Mouse (Mus musculus) inflammation-experienced regulatory T-cells, adult 6 months (primary cell): ENCODE results near the gene Top2a. TPM values are rescaled to one million over a fixed set of nuclear protein-coding genes. Genes with fewer than 3 reads are reported as not detected.

Experiments
- ATAC-seq: one replicate; pipeline ENCODE4 v1.8.0; 2017
- polyA plus RNA-seq, 3 experiments: library from polyadenylated mRNA; unstranded; fragments of 100-300 nt; shearing (Covaris generic); gene quantifications; one replicate each; pipeline ENCODE4 v1.2.1; 2017

Gene Top2a
- polyA plus RNA-seq, 3 experiments from 2014 or later = 34.9 to 332 (median 36.3) TPM

GRCm38 (mm10) chr11:98981997-98982772 lies 41.8 kb downstream of the Top2a start:
- ATAC-seq = peak; percentile 69

DNA sequence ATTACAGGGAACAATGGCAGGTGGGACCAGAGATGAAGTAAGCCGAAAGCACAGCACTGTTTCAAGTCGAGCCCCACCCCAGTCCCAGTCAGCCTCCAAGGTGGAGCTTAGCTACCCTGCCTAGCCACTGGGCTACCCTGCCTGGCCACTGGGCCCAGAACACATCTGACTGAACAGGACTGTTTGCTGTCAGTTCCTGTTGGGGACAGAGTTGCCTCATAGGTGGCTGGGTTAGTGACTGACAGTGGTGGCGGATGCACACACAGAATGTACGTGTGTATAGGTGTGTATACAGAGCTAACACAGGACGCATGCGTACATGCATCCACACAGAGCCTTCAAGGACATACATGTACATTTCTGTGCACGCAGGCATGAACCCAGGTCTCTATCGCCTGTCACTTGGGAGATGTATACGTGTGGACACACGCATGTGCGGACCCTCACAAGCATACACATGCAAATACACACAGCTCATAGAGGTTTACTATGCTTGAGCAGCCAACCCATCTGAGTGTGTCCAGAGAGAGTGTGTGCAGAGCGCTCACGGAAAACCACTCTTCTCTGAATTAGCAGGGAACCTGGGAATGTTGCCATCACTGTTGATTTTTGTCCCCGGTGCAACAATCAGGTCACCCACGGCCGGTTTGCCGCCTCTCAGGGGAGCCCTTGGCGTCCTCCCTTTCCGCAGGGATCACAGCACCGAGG lies 42.5 kb downstream of the Top2a start:
- no peak for ATAC-seq

DNA sequence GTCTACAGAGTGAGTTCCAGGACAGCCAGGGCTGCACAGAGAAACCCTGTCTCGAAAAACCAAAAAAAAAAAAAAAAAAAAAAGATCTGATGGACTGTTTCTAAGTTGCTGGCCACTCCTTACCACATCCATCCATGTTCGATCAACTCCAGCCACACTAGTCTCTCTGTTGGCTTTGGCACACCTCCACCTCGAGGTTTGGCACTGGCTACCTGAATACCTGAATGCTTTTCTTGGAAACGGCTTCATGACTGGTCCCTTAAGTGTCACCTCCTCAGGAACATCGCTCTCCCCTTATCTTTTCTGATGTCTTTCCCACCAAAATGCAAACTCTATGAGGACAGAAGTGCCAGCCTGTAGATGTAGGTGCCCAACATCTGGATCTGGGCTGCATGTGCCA lies 44.6 kb downstream of the Top2a start:
- no peak for ATAC-seq

- no peak for ATAC-seq
Measured at GRCm38 (mm10) chr11:98978526-98979148, 45.4 kb downstream of the Top2a start.

DNA sequence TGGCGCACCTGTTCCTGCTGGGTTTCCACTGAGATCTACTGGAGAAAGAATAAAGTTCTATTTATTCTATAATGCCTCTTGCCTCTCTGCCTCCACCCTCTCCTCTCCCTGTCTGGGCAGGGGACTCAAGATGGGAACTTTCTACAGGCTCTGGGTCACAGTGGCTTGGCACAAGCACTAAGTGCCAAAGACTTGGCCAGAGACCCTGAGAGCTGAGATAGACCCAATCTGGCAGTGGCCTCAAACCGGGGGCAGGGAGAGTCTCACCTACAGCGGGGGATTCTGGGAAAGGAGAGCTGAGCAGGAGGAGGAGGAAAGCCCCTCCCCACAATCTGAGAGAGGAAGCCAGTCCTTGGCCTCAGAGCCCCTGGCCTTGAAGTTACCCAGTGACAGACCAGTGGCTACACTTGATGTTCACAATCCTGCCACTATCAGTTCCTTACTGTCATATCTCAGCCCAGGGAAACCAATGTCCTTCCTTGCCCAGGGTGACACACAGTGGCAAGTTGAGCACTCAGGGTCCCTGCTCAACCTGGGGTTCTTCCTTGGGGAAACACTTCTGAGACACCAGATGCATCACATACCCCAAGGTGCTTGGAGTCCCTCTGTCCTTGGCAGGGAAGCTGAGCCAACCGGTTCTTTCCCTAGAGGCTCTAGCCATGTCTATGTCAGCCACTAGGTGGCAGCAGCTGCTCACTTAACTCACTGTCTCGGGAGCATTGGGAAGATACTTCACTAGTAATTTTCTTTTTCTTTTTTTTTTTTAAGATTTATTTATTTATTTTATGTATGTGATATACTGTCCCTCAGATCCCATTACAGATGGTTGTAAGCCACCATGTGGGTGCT lies 48.9 kb downstream of the Top2a start:
- no peak for ATAC-seq

GRCm38 (mm10) chr11:98974213-98974612 lies 49.8 kb downstream of the Top2a start:
- ATAC-seq = no peak

DNA sequence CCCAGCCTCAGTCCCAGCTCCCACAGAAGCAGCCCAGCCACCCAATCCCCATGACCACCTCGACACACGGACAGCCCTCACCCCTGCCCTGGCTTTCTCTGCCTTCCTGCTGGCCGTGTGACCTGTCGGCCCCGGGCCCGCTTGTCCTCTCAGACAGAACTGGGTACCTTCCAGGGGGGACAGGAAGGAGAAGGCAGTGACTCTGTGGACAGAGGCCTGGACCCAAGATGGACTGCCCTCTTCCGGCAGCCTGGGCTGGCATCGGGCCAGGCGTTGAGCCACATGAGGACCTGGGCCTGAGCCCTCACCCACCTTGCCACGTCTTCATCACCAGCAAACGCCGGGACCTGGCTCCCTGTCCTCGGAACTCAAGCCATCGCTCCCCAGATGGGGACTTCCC lies 50.4 kb downstream of the Top2a start:
- no peak for ATAC-seq

DNA sequence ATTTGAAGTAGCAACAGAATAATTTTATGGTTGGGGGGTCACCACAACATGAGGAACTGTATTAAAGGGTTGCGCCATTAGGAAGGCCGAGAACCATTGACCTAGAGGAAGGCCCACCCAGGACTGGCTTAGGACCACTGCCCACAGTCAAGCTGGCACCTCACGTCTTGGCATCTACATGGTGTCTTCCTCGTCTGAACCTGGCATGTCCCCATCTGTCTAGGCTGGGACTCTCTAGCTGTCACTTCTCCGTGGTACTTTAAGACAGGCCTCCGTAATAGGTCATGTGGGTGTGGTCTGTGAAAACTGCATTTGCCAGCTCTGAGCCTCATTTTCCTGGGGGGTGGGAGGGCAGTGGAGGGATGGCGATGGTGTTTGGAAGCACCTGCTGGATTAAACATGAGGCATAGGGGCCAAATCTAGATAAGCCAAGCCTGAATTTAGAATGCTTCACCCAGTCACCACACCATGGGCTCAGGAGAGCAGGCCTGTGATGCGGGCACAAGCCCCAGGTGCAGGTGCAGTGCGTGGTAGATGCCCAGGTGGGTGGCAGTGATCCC lies 51.1 kb downstream of the Top2a start:
- ATAC-seq = no peak

DNA sequence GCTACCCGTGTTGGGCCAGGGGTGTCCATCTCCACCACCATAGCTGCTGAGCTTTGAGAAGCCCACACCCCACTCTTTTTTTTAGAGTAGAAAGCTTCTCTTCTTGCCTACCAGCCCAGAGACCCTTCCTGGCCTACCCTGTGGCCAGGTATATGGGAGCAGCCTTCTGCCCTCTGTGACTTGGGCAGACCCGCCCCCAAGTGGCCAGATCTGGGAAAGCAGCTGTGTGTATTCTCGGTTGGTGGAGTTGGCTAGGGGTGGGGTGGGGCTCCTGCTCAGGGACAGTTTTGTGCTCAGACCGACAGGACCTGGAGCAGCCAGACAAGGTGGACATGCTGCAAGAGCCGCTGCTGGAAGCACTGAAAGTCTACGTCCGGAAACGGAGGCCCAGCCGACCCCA lies 51.8 kb downstream of the Top2a start:
- ATAC-seq = peak; percentile 70

DNA sequence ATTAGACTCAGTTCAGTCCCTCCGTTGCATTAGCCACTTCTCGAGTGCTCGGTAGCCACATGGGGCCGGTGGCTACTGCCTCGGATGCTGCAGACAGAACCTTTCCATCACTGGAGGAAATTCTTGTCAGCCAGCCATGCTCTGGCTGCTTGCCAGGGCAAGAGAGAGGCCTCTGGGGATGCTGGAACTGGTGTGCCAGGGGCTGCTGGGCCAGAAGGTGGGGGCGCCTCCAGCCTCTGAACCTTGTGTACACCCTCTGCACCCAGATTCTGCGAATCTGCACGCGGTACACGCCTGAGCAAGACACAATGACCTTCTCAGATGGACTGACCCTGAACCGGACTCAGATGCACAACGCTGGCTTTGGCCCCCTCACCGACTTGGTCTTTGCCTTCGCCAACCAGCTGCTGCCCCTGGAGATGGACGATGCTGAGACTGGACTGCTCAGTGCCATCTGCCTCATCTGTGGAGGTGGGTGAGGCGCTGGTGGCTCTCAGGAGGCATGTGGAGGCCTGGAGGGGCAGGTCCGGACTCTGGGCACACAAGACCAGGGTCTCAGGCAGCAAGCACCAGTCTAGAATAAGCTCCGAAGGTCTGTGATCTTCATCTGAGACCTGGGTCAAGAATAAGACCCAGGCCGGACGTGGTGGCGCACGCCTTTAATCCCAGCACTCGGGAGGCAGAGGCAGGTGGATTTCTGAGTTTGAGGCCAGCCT lies 52.5 kb downstream of the Top2a start:
- ATAC-seq = no peak

GRCm38 (mm10) chr11:98970191-98970925 lies 53.6 kb downstream of the Top2a start:
- ATAC-seq = no peak

DNA sequence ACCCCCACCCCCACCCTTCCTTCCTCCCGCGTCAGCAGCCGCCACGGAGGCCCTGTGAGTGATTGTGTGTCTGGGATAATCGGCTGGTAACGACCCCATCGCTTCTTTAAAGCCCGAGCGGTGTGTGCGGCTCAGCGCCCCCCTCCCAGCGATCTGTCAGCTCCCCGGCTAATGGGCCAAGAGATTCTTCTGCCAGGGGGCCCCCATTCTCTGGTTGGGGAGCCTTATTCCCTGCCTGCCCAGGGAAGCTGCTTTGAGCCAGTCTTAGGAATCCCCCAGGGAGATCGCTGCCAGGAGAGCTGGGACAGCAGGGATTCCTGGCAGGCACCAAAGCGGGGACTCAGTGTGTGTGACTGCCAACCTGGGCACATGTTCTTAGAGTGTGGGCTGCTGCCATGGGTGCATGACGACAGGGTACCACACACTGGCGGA lies 54.5 kb downstream of the Top2a start:
- no peak for ATAC-seq

DNA sequence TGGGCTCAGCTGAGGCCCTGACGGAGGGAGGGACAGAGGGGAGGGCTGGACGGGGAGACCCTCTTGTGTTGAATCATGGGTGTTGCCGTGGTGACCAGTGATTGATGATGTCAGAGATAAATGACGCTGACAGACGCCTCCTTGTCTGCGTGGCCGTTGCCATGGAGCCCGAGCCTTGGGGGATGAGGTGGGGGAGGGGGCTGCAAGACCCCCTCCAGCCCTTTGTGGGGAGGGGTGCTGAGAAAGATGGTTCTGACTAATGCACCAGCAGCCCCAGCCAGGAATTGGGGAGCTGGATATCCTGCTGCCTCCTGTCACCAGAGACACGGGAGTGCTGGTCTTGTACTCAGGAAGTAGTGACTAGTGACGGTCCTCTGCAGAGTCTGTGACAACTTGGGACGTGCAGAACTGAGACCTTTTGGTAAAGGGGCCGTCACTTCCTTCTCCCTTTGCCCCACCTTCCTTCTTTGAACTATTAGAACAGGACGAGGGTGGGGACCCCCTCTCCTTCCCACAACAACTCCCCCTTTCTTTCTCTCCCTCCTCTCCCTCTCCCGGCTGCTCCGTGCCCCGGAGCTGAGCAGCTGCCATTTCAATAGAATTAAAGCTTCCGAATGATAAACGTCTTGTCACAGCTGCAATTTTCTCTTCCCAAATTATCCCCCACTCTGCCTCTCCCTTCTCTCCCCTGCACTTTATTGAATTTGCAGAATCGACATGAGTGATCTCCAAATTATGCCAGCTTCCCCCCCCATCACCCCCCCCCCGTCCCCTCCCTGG lies 55.1 kb downstream of the Top2a start:
- no peak for ATAC-seq

DNA sequence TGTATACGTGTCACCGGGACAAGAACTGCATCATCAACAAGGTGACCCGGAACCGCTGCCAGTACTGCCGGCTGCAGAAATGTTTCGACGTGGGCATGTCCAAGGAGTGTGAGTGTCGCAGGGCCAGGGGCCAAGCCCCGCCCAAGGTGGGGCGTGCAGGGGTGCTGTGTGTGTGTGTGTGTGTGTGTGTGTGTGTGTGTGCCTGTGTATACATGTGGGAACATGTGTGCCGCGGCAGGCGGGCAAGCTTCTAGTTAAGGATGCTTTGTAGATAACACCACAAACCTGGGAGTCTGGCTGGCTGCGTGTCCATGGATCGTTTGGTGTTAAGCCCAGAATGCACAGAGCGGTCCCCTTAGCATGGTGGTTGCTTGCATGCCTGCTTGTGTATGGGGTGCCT lies 55.9 kb downstream of the Top2a start:
- ATAC-seq = no peak

- no peak for ATAC-seq
Measured at GRCm38 (mm10) chr11:98966499-98967141, 57.4 kb downstream of the Top2a start.

- no peak for ATAC-seq
Measured at GRCm38 (mm10) chr11:98965416-98966077, 58.4 kb downstream of the Top2a start.

- no peak for ATAC-seq
Measured at GRCm38 (mm10) chr11:98964616-98965415, 59.2 kb downstream of the Top2a start.

- no peak for ATAC-seq
Measured at GRCm38 (mm10) chr11:98964201-98964615, 59.8 kb downstream of the Top2a start.
